Comparison of ENCODE assay signal across 22 mouse cellular contexts in the genomic region with DNA sequence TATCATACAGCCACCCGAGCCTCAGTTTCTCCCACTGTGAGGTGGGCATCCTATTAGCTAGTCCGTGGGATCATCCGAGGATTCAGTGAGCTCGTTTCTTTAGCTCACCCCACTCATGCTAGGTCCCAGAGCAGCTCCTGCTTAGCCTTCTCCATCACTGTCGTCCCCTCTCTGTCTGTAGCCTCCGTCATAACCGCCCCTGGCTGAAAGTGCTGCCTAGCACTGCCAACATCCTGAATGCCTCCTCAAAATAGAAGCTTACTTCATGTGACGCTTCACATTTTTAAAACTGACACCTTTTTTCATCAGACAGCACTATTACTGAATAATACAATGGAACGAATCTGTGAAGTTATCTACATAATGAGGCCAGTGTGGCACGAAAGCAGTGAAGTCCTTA. TPM values are rescaled to one million over a fixed set of nuclear protein-coding genes. Genes with fewer than 3 reads are reported as not detected.
DNase-seq lines count a peak whose midpoint lies in the region; ATAC-seq lines count a peak whose summit lies in the region.
"Had no signal": no experiment of that assay in that cellular context is flagged by ENCODE, and none has a peak within 500 bp of the region (broad histone marks: within the 10 kb centered on the region; RNA-seq: fewer than 3 reads in every experiment).

No protein-coding gene starts in this region.

- no peak overlapping the region for H3K27ac ChIP-seq in forebrain, embryonic 15.5 days (replicated peaks)
- no peak overlapping the region for H3K27ac ChIP-seq in forebrain, embryonic 10.5 days
- H3K27ac ChIP-seq in heart, embryonic 12.5 days (ENCODE audit: poor library complexity, severe bottlenecking): no peak overlapping the region
- H3K27ac ChIP-seq in heart, embryonic 11.5 days (ENCODE audit: low read depth, low read length): no peak overlapping the region
- no peak overlapping the region for H3K27ac ChIP-seq in neural tube, embryonic 15.5 days (replicated peaks)
- H3K27ac ChIP-seq: limb, embryonic 15.5 days; liver, embryonic 15.5 days; midbrain, embryonic 12.5 days had no signal

- WGBS in forebrain, embryonic 15.5 days: 51% methylated on average over 10 of the region's 10 CpGs
- 87% methylated on average over 10 of the region's 10 CpGs for WGBS in forebrain, embryonic 10.5 days
- WGBS in heart, embryonic 12.5 days: 44% methylated on average over 10 of the region's 10 CpGs
- WGBS in heart, embryonic 11.5 days (ENCODE audit: insufficient replicate concordance): 59% methylated on average over 10 of the region's 10 CpGs
- WGBS in neural tube, embryonic 15.5 days: 78% methylated on average over 10 of the region's 10 CpGs

- H3K4me1 ChIP-seq in forebrain, embryonic 15.5 days: peaks cover 45% of the 10 kb centered on the region
- 0 out of 2 replicates have a peak, but pooled peaks cover 4% of the 10 kb centered on the region for H3K4me1 ChIP-seq in forebrain, embryonic 10.5 days
- peaks cover 13% of the 10 kb centered on the region for H3K4me1 ChIP-seq in heart, embryonic 12.5 days (replicated peaks)
- H3K4me1 ChIP-seq in heart, embryonic 11.5 days (ENCODE audit: control insufficient read depth, insufficient read depth, low read length): peaks cover 2% of the 10 kb centered on the region; the same call in 1 of the 2 replicates
- peaks cover 39% of the 10 kb centered on the region for H3K4me1 ChIP-seq in neural tube, embryonic 15.5 days
- H3K4me1 ChIP-seq: limb, embryonic 15.5 days; liver, embryonic 15.5 days had no signal

- no peaks in the 10 kb centered on the region for H3K27me3 ChIP-seq in forebrain, embryonic 15.5 days
- no peaks in the 10 kb centered on the region for H3K27me3 ChIP-seq in forebrain, embryonic 10.5 days (ENCODE audit: poor library complexity, severe bottlenecking)
- no peaks in the 10 kb centered on the region for H3K27me3 ChIP-seq in heart, embryonic 12.5 days (replicated peaks)
- H3K27me3 ChIP-seq in heart, embryonic 11.5 days (ENCODE audit: control insufficient read depth, insufficient read depth, low read length): no peaks in the 10 kb centered on the region
- no peaks in the 10 kb centered on the region for H3K27me3 ChIP-seq in neural tube, embryonic 15.5 days (replicated peaks)
- H3K27me3 ChIP-seq: CH12.LX; limb, embryonic 15.5 days; liver, embryonic 15.5 days; midbrain, embryonic 12.5 days had no signal

- no peak overlapping the region for H3K4me2 ChIP-seq in forebrain, embryonic 15.5 days (replicated peaks)
- peak overlapping the region; percentile 10; the same call in 1 of the 2 replicates for H3K4me2 ChIP-seq in heart, embryonic 12.5 days
- H3K4me2 ChIP-seq in heart, embryonic 11.5 days: no peak overlapping the region
- H3K4me2 ChIP-seq in neural tube, embryonic 15.5 days: no peak overlapping the region
- H3K4me2 ChIP-seq: limb, embryonic 15.5 days; liver, embryonic 15.5 days; midbrain, embryonic 12.5 days had no signal

- no peak overlapping the region for H3K9ac ChIP-seq in forebrain, embryonic 15.5 days (replicated peaks)
- H3K9ac ChIP-seq in heart, embryonic 12.5 days: no peak overlapping the region
- no peak overlapping the region for H3K9ac ChIP-seq in heart, embryonic 11.5 days (ENCODE audit: low read depth, low read length)
- no peak overlapping the region for H3K9ac ChIP-seq in neural tube, embryonic 15.5 days (replicated peaks)
- H3K9ac ChIP-seq: limb, embryonic 15.5 days; liver, embryonic 15.5 days; midbrain, embryonic 12.5 days had no signal

- ATAC-seq in forebrain, embryonic 15.5 days (replicated peaks): 0 out of 2 replicates have a peak, but pooled peaks have one; percentile 23
- ATAC-seq in heart, embryonic 12.5 days (ENCODE audit: insufficient number of reproducible peaks, low FRiP score): no peak
- ATAC-seq in heart, embryonic 11.5 days (replicated peaks; ENCODE audit: insufficient number of reproducible peaks, low FRiP score, low TSS enrichment): no peak
- no peak for ATAC-seq in neural tube, embryonic 15.5 days (ENCODE audit: low FRiP score)
- ATAC-seq: hindbrain, embryonic 16.5 days had no signal

- no peaks in the 10 kb centered on the region for H3K9me3 ChIP-seq in forebrain, embryonic 15.5 days
- peaks cover 5% of the 10 kb centered on the region for H3K9me3 ChIP-seq in forebrain, embryonic 10.5 days
- no peaks in the 10 kb centered on the region for H3K9me3 ChIP-seq in heart, embryonic 12.5 days (replicated peaks)
- H3K9me3 ChIP-seq in heart, embryonic 11.5 days (replicated peaks; ENCODE audit: control insufficient read depth, low read length): no peaks in the 10 kb centered on the region
- no peaks in the 10 kb centered on the region for H3K9me3 ChIP-seq in neural tube, embryonic 15.5 days (replicated peaks)
- H3K9me3 ChIP-seq: limb, embryonic 15.5 days; liver, embryonic 15.5 days had no signal

- H3K4me3 ChIP-seq in forebrain, embryonic 15.5 days: no peak overlapping the region
- no peak overlapping the region for H3K4me3 ChIP-seq in forebrain, embryonic 10.5 days
- no peak overlapping the region for H3K4me3 ChIP-seq in heart, embryonic 12.5 days
- H3K4me3 ChIP-seq in heart, embryonic 11.5 days (ENCODE audit: low read depth, low read length): no peak overlapping the region
- H3K4me3 ChIP-seq in neural tube, embryonic 15.5 days (replicated peaks): no peak overlapping the region
- H3K4me3 ChIP-seq: limb, embryonic 15.5 days; liver, embryonic 15.5 days; midbrain, embryonic 12.5 days; myocyte had no signal

- H3K36me3 ChIP-seq in forebrain, embryonic 15.5 days: peaks cover 10% of the 10 kb centered on the region; the same call in 1 of the 2 replicates
- H3K36me3 ChIP-seq in forebrain, embryonic 10.5 days (replicated peaks): peaks cover 20% of the 10 kb centered on the region
- no peaks in the 10 kb centered on the region for H3K36me3 ChIP-seq in heart, embryonic 12.5 days
- no peaks in the 10 kb centered on the region for H3K36me3 ChIP-seq in heart, embryonic 11.5 days (ENCODE audit: control insufficient read depth, insufficient read depth, low read length)
- H3K36me3 ChIP-seq in neural tube, embryonic 15.5 days: no peaks in the 10 kb centered on the region
- H3K36me3 ChIP-seq: limb, embryonic 15.5 days; liver, embryonic 15.5 days had no signal

- DNase-seq in forebrain, embryonic 10.5 days (ENCODE audit: extremely low spot score, low spot score): no peak
- peak; percentile 12 for DNase-seq in neural tube, embryonic 10.5 days (ENCODE audit: extremely low spot score, low spot score)
- no peak for DNase-seq in thymus, postnatal 10 days (ENCODE audit: low spot score in 2 of 2)
- DNase-seq in lung, postnatal 36 days: no peak
- DNase-seq: adrenal gland, postnatal 14 days; cerebellum, adult 11 months; gastrocnemius, postnatal 14 days; kidney, adult 11 months; layer of hippocampus, postnatal 36 days; right cerebral cortex, postnatal 14 days; spleen, adult 18-20 months; thymus, postnatal 36 days had no signal

RNA-seq across cellular contexts. Expression of gene Kif5c, which starts 30.1 kb away (rescaled TPM):
- polyA plus RNA-seq in forebrain, embryonic 15.5 days (2015; fragmentation: Nextera tagmentation; extraction: Ambion mirVana): 171 and 172 TPM in 2 replicates
- polyA plus RNA-seq in forebrain, embryonic 10.5 days (2016; fragmentation: Nextera tagmentation; extraction: Ambion mirVana): 30.9 and 35.8 TPM in 2 replicates
- polyA plus RNA-seq in heart, embryonic 12.5 days (2016; fragmentation: Nextera tagmentation; extraction: Ambion mirVana): 1.0 and 1.2 TPM in 2 replicates
- polyA plus RNA-seq in heart, embryonic 11.5 days (2014; fragmentation: Nextera tagmentation; extraction: Ambion mirVana): 1.2 and 1.3 TPM in 2 replicates
- polyA plus RNA-seq in neural tube, embryonic 15.5 days (2015; fragmentation: Nextera tagmentation; extraction: Ambion mirVana): 152 and 181 TPM in 2 replicates

Comparison
In these comparisons a context has a peak if more than half of its experiments do, and no peak if none do; other contexts are left out.
1. RNA of gene Kif5c, which starts 30.1 kb away (polyA plus RNA-seq): 152 to 181 TPM in neural tube, embryonic 15.5 days, 171 to 172 TPM in forebrain, embryonic 15.5 days and 30.9 to 35.8 TPM in forebrain, embryonic 10.5 days; 1.2 to 1.3 TPM in heart, embryonic 11.5 days and 1.0 to 1.2 TPM in heart, embryonic 12.5 days; every median in the first group is over 10 times any median in the second.